Mouse (Mus musculus) heart, postnatal 0 days (tissue): ENCODE results near the gene Otulin.

Experiments
- CTCF ChIP-seq: IDR thresholded peaks from 2 replicates; pipeline ENCODE4 v1.5.1; 2016; ENCODE audit warnings: antibody characterized with exemption, control low read depth, low read depth
- EP300 ChIP-seq: IDR thresholded peaks from 2 replicates; pipeline ENCODE4 v1.6.1; 2016; ENCODE audit warnings: antibody characterized with exemption, low read depth

DNA sequence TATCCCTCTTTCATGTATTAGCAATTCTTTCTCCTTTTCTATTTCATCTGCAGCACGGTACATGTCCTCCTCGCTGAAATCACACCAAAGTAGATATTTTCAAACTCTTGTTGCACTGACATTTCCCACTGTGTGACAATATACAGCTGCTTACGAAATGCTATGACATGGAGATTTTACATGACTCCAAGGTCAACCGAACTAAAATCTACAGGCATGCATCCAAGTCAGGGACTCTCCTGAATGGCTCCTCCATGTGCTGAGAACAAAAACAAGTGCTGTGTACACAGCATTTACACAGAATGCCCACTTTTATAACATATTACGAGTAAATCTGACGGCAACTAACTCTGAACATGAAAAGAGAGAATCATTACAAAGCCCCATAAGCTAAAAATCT is 7.2 kb downstream of the Otulin start:
- TF ChIP-seq CTCF (no peak), EP300 (no peak)
